17 mouse cellular contexts compared by ENCODE assay signal in genomic region chr5:140654096-140654845, GRCm38 (mm10). TPM values are rescaled to one million over a fixed set of nuclear protein-coding genes. Genes with fewer than 3 reads are reported as not detected.
DNase-seq lines count a peak whose midpoint lies in the region; ATAC-seq and TF ChIP-seq lines count a peak whose summit lies in the region.
"Had no signal": no experiment of that assay in that cellular context is flagged by ENCODE, and none has a peak within 500 bp of the region (broad histone marks: within the 10 kb centered on the region; RNA-seq: fewer than 3 reads in every experiment).

No protein-coding gene starts in this region.

- TF ChIP-seq EP300 in stomach, postnatal 0 days (optimal IDR thresholded peaks at IDR 0.05) = no peak

- H3K9ac ChIP-seq in hindbrain, embryonic 14.5 days = no peak overlapping the region
- H3K9ac ChIP-seq in stomach, embryonic 15.5 days = no peak overlapping the region
- no peak overlapping the region for H3K9ac ChIP-seq in stomach, postnatal 0 days (ENCODE audit: low read length)
- H3K9ac ChIP-seq: heart, embryonic 13.5 days; liver, embryonic 12.5 days; lung, embryonic 15.5 days; midbrain, embryonic 15.5 days had no signal

- 85% methylated on average over 15 of the region's 15 CpGs for WGBS in hindbrain, embryonic 10.5 days
- 83% methylated on average over 15 of the region's 15 CpGs for WGBS in hindbrain, embryonic 14.5 days
- WGBS in stomach, embryonic 15.5 days = 66% methylated on average over 15 of the region's 15 CpGs
- WGBS in stomach, postnatal 0 days = 70% methylated on average over 15 of the region's 15 CpGs

- H3K4me2 ChIP-seq in hindbrain, embryonic 14.5 days (replicated peaks) = no peak overlapping the region
- H3K4me2 ChIP-seq in stomach, embryonic 15.5 days = no peak overlapping the region
- no peak overlapping the region for H3K4me2 ChIP-seq in stomach, postnatal 0 days (replicated peaks; ENCODE audit: low read depth)
- H3K4me2 ChIP-seq: heart, embryonic 13.5 days; liver, embryonic 12.5 days; lung, embryonic 15.5 days; midbrain, embryonic 15.5 days had no signal

- H3K9me3 ChIP-seq in hindbrain, embryonic 10.5 days = no peaks in the 10 kb centered on the region
- H3K9me3 ChIP-seq in hindbrain, embryonic 14.5 days (ENCODE audit: control insufficient read depth, low read length) = no peaks in the 10 kb centered on the region
- H3K9me3 ChIP-seq in stomach, embryonic 15.5 days = no peaks in the 10 kb centered on the region
- H3K9me3 ChIP-seq in stomach, postnatal 0 days (ENCODE audit: control insufficient read depth, low read length) = no peaks in the 10 kb centered on the region
- H3K9me3 ChIP-seq: heart, embryonic 13.5 days; liver, embryonic 12.5 days; lung, embryonic 15.5 days; midbrain, embryonic 15.5 days had no signal

- no peaks in the 10 kb centered on the region for H3K36me3 ChIP-seq in hindbrain, embryonic 10.5 days
- no peaks in the 10 kb centered on the region for H3K36me3 ChIP-seq in hindbrain, embryonic 14.5 days (replicated peaks; ENCODE audit: control insufficient read depth, insufficient read depth)
- no peaks in the 10 kb centered on the region for H3K36me3 ChIP-seq in stomach, embryonic 15.5 days
- no peaks in the 10 kb centered on the region for H3K36me3 ChIP-seq in stomach, postnatal 0 days (ENCODE audit: control insufficient read depth, insufficient read depth, low read length)
- H3K36me3 ChIP-seq: heart, embryonic 13.5 days; liver, embryonic 12.5 days; lung, embryonic 15.5 days; midbrain, embryonic 15.5 days had no signal

- DNase-seq in hindbrain, embryonic 10.5 days (ENCODE audit: low spot score) = no peak
- DNase-seq in hindbrain, embryonic 14.5 days (ENCODE audit: low spot score) = no peak
- DNase-seq in stomach, postnatal 0 days (ENCODE audit: low spot score) = no peak
- peak; percentile 31 for DNase-seq in kidney, postnatal 14 days
- no peak for DNase-seq in thymus, postnatal 36 days
- DNase-seq in left cerebral cortex, postnatal 36 days (ENCODE audit: low spot score in 2 of 2) = no peak
- DNase-seq in frontal cortex, adult 2 months (ENCODE audit: extremely low spot score in 1 of 2, low spot score in 1 of 2) = no peak
- DNase-seq: cerebellum, postnatal 10 days; gastrocnemius, postnatal 36 days; heart, postnatal 4 days; retina, postnatal 1 day; thymus, postnatal 4 days had no signal

- peaks cover 19% of the 10 kb centered on the region for H3K4me1 ChIP-seq in hindbrain, embryonic 10.5 days (replicated peaks)
- peaks cover 12% of the 10 kb centered on the region; the same call in 1 of the 2 replicates for H3K4me1 ChIP-seq in hindbrain, embryonic 14.5 days (replicated peaks; ENCODE audit: control insufficient read depth, insufficient read depth, low read length)
- peaks cover 26% of the 10 kb centered on the region for H3K4me1 ChIP-seq in stomach, embryonic 15.5 days
- H3K4me1 ChIP-seq in stomach, postnatal 0 days (replicated peaks; ENCODE audit: control insufficient read depth, insufficient read depth) = no peaks in the 10 kb centered on the region; the same call in none of the 2 replicates

- intact Hi-C loops in left cerebral cortex, postnatal 36 days (cut with DNase I) = no loop called here

- ATAC-seq in hindbrain, embryonic 14.5 days (ENCODE audit: low FRiP score) = no peak
- peak; percentile 33; the same call in 1 of the 2 replicates for ATAC-seq in stomach, embryonic 15.5 days (ENCODE audit: insufficient read depth, low FRiP score, low read depth)
- no peak for ATAC-seq in stomach, postnatal 0 days (ENCODE audit: low FRiP score, low TSS enrichment)
- ATAC-seq: liver, embryonic 12.5 days; midbrain, embryonic 15.5 days had no signal

- TF ChIP-seq CTCF in stomach, postnatal 0 days (IDR thresholded peaks at IDR 0.05; ENCODE audit: low read depth) = no peak

- no peak overlapping the region for H3K4me3 ChIP-seq in hindbrain, embryonic 10.5 days
- no peak overlapping the region for H3K4me3 ChIP-seq in hindbrain, embryonic 14.5 days (replicated peaks; ENCODE audit: low read length)
- H3K4me3 ChIP-seq in stomach, embryonic 15.5 days (replicated peaks) = no peak overlapping the region
- no peak overlapping the region for H3K4me3 ChIP-seq in stomach, postnatal 0 days (ENCODE audit: low read depth, low read length)
- H3K4me3 ChIP-seq: heart, embryonic 13.5 days; liver, embryonic 12.5 days; lung, embryonic 15.5 days; midbrain, embryonic 15.5 days had no signal

- peaks cover under 1% of the 10 kb centered on the region; the same call in 1 of the 2 replicates for H3K27me3 ChIP-seq in hindbrain, embryonic 10.5 days (ENCODE audit: insufficient read depth, poor library complexity, severe bottlenecking)
- H3K27me3 ChIP-seq in hindbrain, embryonic 14.5 days (ENCODE audit: control insufficient read depth, insufficient read depth, low read length) = no peaks in the 10 kb centered on the region
- no peaks in the 10 kb centered on the region for H3K27me3 ChIP-seq in stomach, embryonic 15.5 days (replicated peaks)
- no peaks in the 10 kb centered on the region for H3K27me3 ChIP-seq in stomach, postnatal 0 days (ENCODE audit: control insufficient read depth, insufficient read depth, low read length)
- H3K27me3 ChIP-seq: heart, embryonic 13.5 days; liver, embryonic 12.5 days; lung, embryonic 15.5 days; midbrain, embryonic 15.5 days had no signal

- H3K27ac ChIP-seq in hindbrain, embryonic 10.5 days = peak overlapping the region; percentile 45; the same call in 1 of the 2 replicates
- H3K27ac ChIP-seq in hindbrain, embryonic 14.5 days = no peak overlapping the region
- H3K27ac ChIP-seq in stomach, embryonic 15.5 days = no peak overlapping the region
- H3K27ac ChIP-seq in stomach, postnatal 0 days (replicated peaks) = no peak overlapping the region
- H3K27ac ChIP-seq: heart, embryonic 13.5 days; liver, embryonic 12.5 days; lung, embryonic 15.5 days; midbrain, embryonic 15.5 days had no signal

RNA-seq across cellular contexts. Expression of gene Ttyh3, which starts 5.4 kb away (rescaled TPM):
- 32.1 and 52.5 TPM in 2 replicates for polyA plus RNA-seq in hindbrain, embryonic 10.5 days (2016; fragmentation: Nextera tagmentation; extraction: Ambion mirVana)
- polyA plus RNA-seq in hindbrain, embryonic 14.5 days (2014; fragmentation: Nextera tagmentation; extraction: Ambion mirVana) = 95.0 and 98.9 TPM in 2 replicates
- 31.9 and 38.0 TPM in 2 replicates for polyA plus RNA-seq in stomach, embryonic 15.5 days (2015; fragmentation: Nextera tagmentation; extraction: Ambion mirVana)
- polyA plus RNA-seq in stomach, postnatal 0 days (2015; fragmentation: Nextera tagmentation; extraction: Ambion mirVana) = 8.5 and 9.6 TPM in 2 replicates
- 100 to 1,000 TPM; 257 to 267 TPM for total RNA-seq in left cerebral cortex, postnatal 36 days (2021)
- 137 and 141 TPM in 2 replicates for polyA plus RNA-seq in frontal cortex, adult 2 months (2012; rRNA removed)

RNA-seq across cellular contexts. Expression of gene Lfng, which starts 47.2 kb away (rescaled TPM):
- 40.9 and 51.2 TPM in 2 replicates for polyA plus RNA-seq in hindbrain, embryonic 10.5 days (2016; fragmentation: Nextera tagmentation; extraction: Ambion mirVana)
- 25.7 and 30.1 TPM in 2 replicates for polyA plus RNA-seq in hindbrain, embryonic 14.5 days (2014; fragmentation: Nextera tagmentation; extraction: Ambion mirVana)
- 24.5 and 25.6 TPM in 2 replicates for polyA plus RNA-seq in stomach, embryonic 15.5 days (2015; fragmentation: Nextera tagmentation; extraction: Ambion mirVana)
- 11.1 and 11.4 TPM in 2 replicates for polyA plus RNA-seq in stomach, postnatal 0 days (2015; fragmentation: Nextera tagmentation; extraction: Ambion mirVana)
- 10 to 100 TPM; 22.6 to 23.6 TPM for total RNA-seq in left cerebral cortex, postnatal 36 days (2021)
- 28.7 and 36.2 TPM in 2 replicates for polyA plus RNA-seq in frontal cortex, adult 2 months (2012; rRNA removed)

RNA-seq across cellular contexts. Expression of gene Iqce, which starts 47.9 kb away (rescaled TPM):
- polyA plus RNA-seq in hindbrain, embryonic 10.5 days (2016; fragmentation: Nextera tagmentation; extraction: Ambion mirVana) = 24.5 and 29.1 TPM in 2 replicates
- polyA plus RNA-seq in hindbrain, embryonic 14.5 days (2014; fragmentation: Nextera tagmentation; extraction: Ambion mirVana) = 20.3 and 22.5 TPM in 2 replicates
- polyA plus RNA-seq in stomach, embryonic 15.5 days (2015; fragmentation: Nextera tagmentation; extraction: Ambion mirVana) = 20.3 and 21.1 TPM in 2 replicates
- 5.6 and 6.0 TPM in 2 replicates for polyA plus RNA-seq in stomach, postnatal 0 days (2015; fragmentation: Nextera tagmentation; extraction: Ambion mirVana)
- 10 to 100 TPM; 44.6 to 60.1 TPM for total RNA-seq in left cerebral cortex, postnatal 36 days (2021)
- 47.7 and 60.0 TPM in 2 replicates for polyA plus RNA-seq in frontal cortex, adult 2 months (2012; rRNA removed)

RNA-seq across cellular contexts. Expression of gene Brat1, which starts 50.5 kb away (rescaled TPM):
- polyA plus RNA-seq in hindbrain, embryonic 10.5 days (2016; fragmentation: Nextera tagmentation; extraction: Ambion mirVana) = 24.6 and 25.1 TPM in 2 replicates
- 19.1 and 19.8 TPM in 2 replicates for polyA plus RNA-seq in hindbrain, embryonic 14.5 days (2014; fragmentation: Nextera tagmentation; extraction: Ambion mirVana)
- polyA plus RNA-seq in stomach, embryonic 15.5 days (2015; fragmentation: Nextera tagmentation; extraction: Ambion mirVana) = 18.7 and 20.4 TPM in 2 replicates
- polyA plus RNA-seq in stomach, postnatal 0 days (2015; fragmentation: Nextera tagmentation; extraction: Ambion mirVana) = 8.2 and 8.5 TPM in 2 replicates
- total RNA-seq in left cerebral cortex, postnatal 36 days (2021) = 10 to 100 TPM; 20.4 to 21.9 TPM
- polyA plus RNA-seq in frontal cortex, adult 2 months (2012; rRNA removed) = 23.2 and 23.5 TPM in 2 replicates
